Mouse (Mus musculus): Measurements from ENCODE around the gene Gm10271.

The Gm10271 gene

GRCm38 (mm10) chr10:116931497-116932179 is 40.8 kb downstream of the Gm10271 start:
- DNase-seq, result no peak

- DNase-seq, result no peak
Measured at GRCm38 (mm10) chr10:116930936-116931335, 41.5 kb downstream of the Gm10271 start.

- no peak for DNase-seq
Measured at GRCm38 (mm10) chr10:116930506-116930905, 41.9 kb downstream of the Gm10271 start.

GRCm38 (mm10) chr10:116928826-116929225 is 43.6 kb downstream of the Gm10271 start:
- DNase-seq, result no peak

- DNase-seq, result no peak
Measured at GRCm38 (mm10) chr10:116926428-116927113, 45.8 kb downstream of the Gm10271 start.

- no peak for DNase-seq
Measured at GRCm38 (mm10) chr10:116923651-116924495, 48.5 kb downstream of the Gm10271 start.

GRCm38 (mm10) chr10:116922161-116922560 is 50.2 kb downstream of the Gm10271 start:
- no peak for DNase-seq

GRCm38 (mm10) chr10:116921416-116921815 is 51.0 kb downstream of the Gm10271 start:
- DNase-seq, result no peak

- no peak for DNase-seq
Measured at GRCm38 (mm10) chr10:116920641-116921040, 51.8 kb downstream of the Gm10271 start.

GRCm38 (mm10) chr10:116919368-116920317 is 52.8 kb downstream of the Gm10271 start:
- no peak for DNase-seq

- no peak for DNase-seq
Measured at GRCm38 (mm10) chr10:116916581-116916980, 55.8 kb downstream of the Gm10271 start.

GRCm38 (mm10) chr10:116915286-116915685 is 57.1 kb downstream of the Gm10271 start:
- no peak for DNase-seq

GRCm38 (mm10) chr10:116914586-116914985 is 57.8 kb downstream of the Gm10271 start:
- no peak for DNase-seq

GRCm38 (mm10) chr10:116913647-116914273 is 58.6 kb downstream of the Gm10271 start:
- DNase-seq, result no peak

GRCm38 (mm10) chr10:116912850-116913249 is 59.6 kb downstream of the Gm10271 start:
- DNase-seq, result no peak

GRCm38 (mm10) chr10:116908901-116909642 is 63.3 kb downstream of the Gm10271 start:
- no peak for DNase-seq
